Mouse (Mus musculus): ENCODE results near the gene Eaf1.

Gene Eaf1

GRCm38 (mm10) chr14:31515895-31516294 is 21.7 kb downstream of the Eaf1 start:
- no peak for DNase-seq

GRCm38 (mm10) chr14:31519165-31519564 is 25.0 kb downstream of the Eaf1 start:
- peak; percentile 31 for DNase-seq

- no peak for DNase-seq
Measured at GRCm38 (mm10) chr14:31521318-31521717, 27.1 kb downstream of the Eaf1 start.

- no peak for DNase-seq
Measured at GRCm38 (mm10) chr14:31525040-31525810, 31.0 kb downstream of the Eaf1 start.

GRCm38 (mm10) chr14:31530847-31531246 is 36.6 kb downstream of the Eaf1 start:
- no peak for DNase-seq

- DNase-seq: peak; percentile 46
Measured at GRCm38 (mm10) chr14:31531506-31532148, 37.4 kb downstream of the Eaf1 start.

GRCm38 (mm10) chr14:31532656-31533055 is 38.5 kb downstream of the Eaf1 start:
- no peak for DNase-seq

- DNase-seq: peak; percentile 34
Measured at GRCm38 (mm10) chr14:31537298-31537697, 43.1 kb downstream of the Eaf1 start.

GRCm38 (mm10) chr14:31543885-31544442 is 49.8 kb downstream of the Eaf1 start:
- no peak for DNase-seq

GRCm38 (mm10) chr14:31555021-31555420 is 60.8 kb downstream of the Eaf1 start:
- no peak for DNase-seq

GRCm38 (mm10) chr14:31555963-31556434 is 61.8 kb downstream of the Eaf1 start:
- peak; percentile 34 for DNase-seq

GRCm38 (mm10) chr14:31556526-31557260 is 62.5 kb downstream of the Eaf1 start:
- DNase-seq: no peak

- DNase-seq: no peak
Measured at GRCm38 (mm10) chr14:31557273-31557672, 63.1 kb downstream of the Eaf1 start.

GRCm38 (mm10) chr14:31557784-31558183 is 63.6 kb downstream of the Eaf1 start:
- DNase-seq: no peak

GRCm38 (mm10) chr14:31559216-31559615 is 65.0 kb downstream of the Eaf1 start:
- peak; percentile 66 for DNase-seq

Data from lung, postnatal 14 days (tissue).